Mouse (Mus musculus): ENCODE results near the gene Kmt2c.

DNA sequence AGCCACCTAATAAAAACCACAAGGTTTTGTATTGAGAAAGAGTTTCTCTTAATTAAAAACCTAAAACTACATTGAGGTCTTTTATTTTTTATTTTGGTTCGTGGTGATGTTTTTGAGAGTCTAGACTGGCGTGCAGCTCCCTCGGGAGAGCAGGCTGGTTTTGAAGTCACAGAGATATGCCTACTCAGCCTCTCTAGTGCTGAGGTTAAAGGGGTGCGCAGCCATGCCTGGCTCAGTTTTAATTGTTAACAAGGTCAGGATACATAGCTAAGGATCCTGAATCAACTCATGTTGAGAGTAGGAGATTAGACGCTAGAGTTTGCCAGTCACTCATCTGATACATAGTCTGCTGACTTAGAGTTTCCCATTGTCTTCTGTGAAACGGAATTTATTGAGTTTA, 237.1 kb downstream of the Kmt2c start:
- TF ChIP-seq CTCF (IDR thresholded peaks at IDR 0.05; ENCODE audit: control insufficient read depth, insufficient read depth, low read length), result no peak
- no peak for TF ChIP-seq POLR2A (IDR thresholded peaks at IDR 0.05; ENCODE audit: borderline replicate concordance, control insufficient read depth, low read depth, low read length)
